Mouse (Mus musculus): ENCODE results near the gene Cyp2d11.

GRCm38 (mm10) chr15:82348999-82349341, 44.9 kb downstream of the Cyp2d11 start:
- no peak for TF ChIP-seq CTCF (conservative IDR thresholded peaks at IDR 0.05; ENCODE audit: low read length)
- TF ChIP-seq POU5F1 (IDR thresholded peaks at IDR 0.05; ENCODE audit: borderline replicate concordance, low read length) = no peak
